19 mouse cellular contexts compared by ENCODE assay signal in genomic region chr1:179991660-179992235, GRCm38 (mm10). TPM values are rescaled to one million over a fixed set of nuclear protein-coding genes. Genes with fewer than 3 reads are reported as not detected.
DNase-seq lines count a peak whose midpoint lies in the region; ATAC-seq and TF ChIP-seq lines count a peak whose summit lies in the region.
"Had no signal": no experiment of that assay in that cellular context is flagged by ENCODE, and none has a peak within 500 bp of the region (broad histone marks: within the 10 kb centered on the region; RNA-seq: fewer than 3 reads in every experiment).

No protein-coding gene starts in this region.

- peaks cover 2% of the 10 kb centered on the region; the same call in 1 of the 2 replicates for H3K4me1 ChIP-seq in liver, adult 2 months (ENCODE audit: control insufficient read depth, insufficient read depth, low read length)
- no peaks in the 10 kb centered on the region for H3K4me1 ChIP-seq in intestine, embryonic 16.5 days (ENCODE audit: control insufficient read depth, insufficient read depth, low read length)
- peaks cover 2% of the 10 kb centered on the region; the same call in 1 of the 2 replicates for H3K4me1 ChIP-seq in forebrain, postnatal 0 days (ENCODE audit: insufficient read depth)
- H3K4me1 ChIP-seq: embryonic facial prominence, embryonic 15.5 days; hindbrain, embryonic 13.5 days; midbrain, embryonic 12.5 days had no signal

- H3ac ChIP-seq in myocyte (ENCODE audit: control insufficient read depth, insufficient read length) = no peak overlapping the region

- 16% methylated on average over 6 of the region's 6 CpGs for WGBS in liver, adult 2 months
- 30% methylated on average over 6 of the region's 6 CpGs for WGBS in intestine, embryonic 16.5 days
- 92% methylated on average over 6 of the region's 6 CpGs for WGBS in forebrain, postnatal 0 days

- DNase-seq in liver, adult 2 months (ENCODE audit: extremely low read depth, low read depth, low spot score) = peak; percentile 76
- no peak for DNase-seq in liver
- peak; percentile 43 for DNase-seq in MN1 (ENCODE audit: low spot score)
- DNase-seq in embryo, embryonic 10.5 days (ENCODE audit: low spot score) = no peak
- no peak for DNase-seq in forebrain, postnatal 0 days
- DNase-seq: adrenal gland, adult 8-10 months; cerebellum, postnatal 25 days; gastrocnemius, postnatal 14 days; heart, adult 11 months; kidney, postnatal 36 days; spleen, adult 18-20 months had no signal

- H3K4me3 ChIP-seq in liver, adult 2 months (ENCODE audit: insufficient read depth, low read depth, low read length) = peak overlapping the region; percentile 20; the same call in 1 of the 2 replicates
- peak overlapping the region; percentile 21; the same call in 1 of the 2 replicates for H3K4me3 ChIP-seq in intestine, embryonic 16.5 days (ENCODE audit: low read length)
- no peak overlapping the region for H3K4me3 ChIP-seq in myocyte
- H3K4me3 ChIP-seq in forebrain, postnatal 0 days (ENCODE audit: low read depth, low read length) = no peak overlapping the region
- H3K4me3 ChIP-seq: embryonic facial prominence, embryonic 15.5 days; hindbrain, embryonic 13.5 days; left cerebral cortex, adult 2 months; midbrain, embryonic 12.5 days had no signal

- H3K27me3 ChIP-seq in liver, adult 2 months (ENCODE audit: control insufficient read depth, insufficient read depth, low read length) = no peaks in the 10 kb centered on the region
- no peaks in the 10 kb centered on the region for H3K27me3 ChIP-seq in intestine, embryonic 16.5 days (replicated peaks; ENCODE audit: control insufficient read depth, insufficient read depth, low read length)
- H3K27me3 ChIP-seq in myocyte (ENCODE audit: control insufficient read depth, insufficient read depth, insufficient read length) = no peaks in the 10 kb centered on the region
- no peaks in the 10 kb centered on the region for H3K27me3 ChIP-seq in forebrain, postnatal 0 days (ENCODE audit: insufficient read depth, low read length)
- H3K27me3 ChIP-seq: embryonic facial prominence, embryonic 15.5 days; hindbrain, embryonic 13.5 days; midbrain, embryonic 12.5 days had no signal

- H3K9ac ChIP-seq in liver, adult 2 months (ENCODE audit: low read depth, low read length) = peak overlapping the region; percentile 42; the same call in 1 of the 2 replicates
- no peak overlapping the region for H3K9ac ChIP-seq in intestine, embryonic 16.5 days (ENCODE audit: low read depth, low read length)
- no peak overlapping the region for H3K9ac ChIP-seq in forebrain, postnatal 0 days
- H3K9ac ChIP-seq: embryonic facial prominence, embryonic 15.5 days; hindbrain, embryonic 13.5 days; midbrain, embryonic 12.5 days had no signal

- H3K4me2 ChIP-seq in intestine, embryonic 16.5 days (ENCODE audit: low read depth, low read length) = peak overlapping the region; percentile 17; the same call in 1 of the 2 replicates
- H3K4me2 ChIP-seq in myocyte (ENCODE audit: low read depth) = peak overlapping the region; percentile 69
- no peak overlapping the region for H3K4me2 ChIP-seq in forebrain, postnatal 0 days (ENCODE audit: low read depth)
- H3K4me2 ChIP-seq: embryonic facial prominence, embryonic 15.5 days; hindbrain, embryonic 13.5 days; midbrain, embryonic 12.5 days had no signal

- ATAC-seq in intestine, embryonic 16.5 days = peak; percentile 94
- ATAC-seq in forebrain, postnatal 0 days = no peak
- ATAC-seq: activated CD4-positive, CD25-positive, alpha-beta regulatory T cell, adult 4 months; forebrain, embryonic 14.5 days had no signal

- H3K9me3 ChIP-seq in intestine, embryonic 16.5 days (ENCODE audit: control insufficient read depth, low read length) = no peaks in the 10 kb centered on the region
- H3K9me3 ChIP-seq in forebrain, postnatal 0 days (ENCODE audit: low read length) = no peaks in the 10 kb centered on the region
- H3K9me3 ChIP-seq: embryonic facial prominence, embryonic 15.5 days; hindbrain, embryonic 13.5 days; midbrain, embryonic 12.5 days had no signal

- peak overlapping the region; percentile 31; the same call in 1 of the 2 replicates for H3K27ac ChIP-seq in liver, adult 2 months (replicated peaks; ENCODE audit: insufficient read depth, low read depth, low read length)
- H3K27ac ChIP-seq in intestine, embryonic 16.5 days (ENCODE audit: low read length) = no peak overlapping the region
- no peak overlapping the region for H3K27ac ChIP-seq in forebrain, postnatal 0 days (ENCODE audit: low read depth, low read length)
- H3K27ac ChIP-seq: embryonic facial prominence, embryonic 15.5 days; hindbrain, embryonic 13.5 days; left cerebral cortex, adult 2 months; midbrain, embryonic 12.5 days had no signal

- peaks cover 9% of the 10 kb centered on the region for H3K79me2 ChIP-seq in liver, adult 2 months (ENCODE audit: control insufficient read depth, insufficient read depth, low read length)
- H3K79me2 ChIP-seq in myocyte (ENCODE audit: control insufficient read depth, insufficient read depth) = peaks cover 85% of the 10 kb centered on the region

- no peaks in the 10 kb centered on the region for H3K36me3 ChIP-seq in liver, adult 2 months (ENCODE audit: control insufficient read depth, insufficient read depth, low read length)
- no peaks in the 10 kb centered on the region for H3K36me3 ChIP-seq in intestine, embryonic 16.5 days (ENCODE audit: control insufficient read depth, insufficient read depth, low read length)
- no peaks in the 10 kb centered on the region for H3K36me3 ChIP-seq in myocyte (ENCODE audit: control insufficient read depth, insufficient read depth)
- no peaks in the 10 kb centered on the region for H3K36me3 ChIP-seq in forebrain, postnatal 0 days (ENCODE audit: insufficient read depth)
- H3K36me3 ChIP-seq: embryonic facial prominence, embryonic 15.5 days; hindbrain, embryonic 13.5 days; midbrain, embryonic 12.5 days had no signal

- TF ChIP-seq POLR2A in liver, adult 2 months (IDR thresholded peaks at IDR 0.05; ENCODE audit: extremely low read depth, insufficient read depth, low read length) = no peak
- no peak for TF ChIP-seq POLR2A in myocyte (IDR thresholded peaks at IDR 0.05; ENCODE audit: insufficient read length, low read depth)

- TF ChIP-seq CTCF in liver, adult 2 months (IDR thresholded peaks at IDR 0.05; ENCODE audit: low read depth, low read length) = peak; percentile 25; the same call in 1 of the 2 replicates
- no peak for TF ChIP-seq CTCF in forebrain, postnatal 0 days (IDR thresholded peaks at IDR 0.05; ENCODE audit: low read depth)

TF ChIP-seq in myocyte, 11 proteins besides CTCF, POLR2A, EP300 and RAD21:
- TF ChIP-seq TCF12 (IDR thresholded peaks at IDR 0.05; ENCODE audit: insufficient read depth, poor library complexity, severe bottlenecking) (no peak), POLR2AphosphoS2 (IDR thresholded peaks at IDR 0.05; ENCODE audit: insufficient read length, low read depth) (no peak), REST (IDR thresholded peaks at IDR 0.05; ENCODE audit: insufficient read depth, insufficient read length) (no peak), CEBPB (IDR thresholded peaks at IDR 0.05; ENCODE audit: insufficient read depth, poor library complexity, severe bottlenecking) (no peak), SRF (IDR thresholded peaks at IDR 0.05; ENCODE audit: control insufficient read depth, insufficient read length, low read depth) (no peak), E2F4 (IDR thresholded peaks at IDR 0.05; ENCODE audit: insufficient read depth) (no peak), MYOG (IDR thresholded peaks at IDR 0.05; ENCODE audit: control insufficient read depth in 1 of 3, insufficient read depth in 1 of 3, insufficient read length in 2 of 3, low read depth in 2 of 3) (no peak), MYOD1 (IDR thresholded peaks at IDR 0.05; ENCODE audit: control insufficient read depth in 1 of 3, insufficient read length in 2 of 3, low read depth in 2 of 3) (no peak), USF1 (IDR thresholded peaks at IDR 0.05; ENCODE audit: low read depth) (no peak), TCF3 (IDR thresholded peaks at IDR 0.05; ENCODE audit: insufficient read length, low read depth) (no peak), MAX (IDR thresholded peaks at IDR 0.05; ENCODE audit: low read depth) (no peak)

RNA-seq across cellular contexts. Expression of gene Cdc42bpa, which starts 31.5 kb away (rescaled TPM):
- total RNA-seq in liver, adult 2 months (2014; rRNA removed) = 23.3 and 24.7 TPM in 2 replicates
- polyA plus RNA-seq in liver, adult 2 months (2012; rRNA removed) = 4.3 and 7.0 TPM in 2 replicates
- polyA plus RNA-seq in intestine, embryonic 16.5 days (2015; fragmentation: Nextera tagmentation; extraction: Ambion mirVana) = 8.2 and 8.6 TPM in 2 replicates
- polyA plus RNA-seq in myocyte (2012; fragmentation: generic; extraction: Trizol) = 14.3 TPM
- 92.9 and 111 TPM in 2 replicates for total RNA-seq in forebrain, postnatal 0 days (2014; rRNA removed)
- 14.0 and 25.2 TPM in 2 replicates for polyA plus RNA-seq in forebrain, postnatal 0 days (2015; fragmentation: Nextera tagmentation; extraction: Ambion mirVana)

Comparison
In these comparisons a context has a peak if more than half of its experiments do, and no peak if none do; other contexts are left out.
1. DNase-seq: peak in liver, adult 2 months (single experiment) and MN1 (single experiment); none in liver (single experiment), embryo, embryonic 10.5 days (single experiment) and forebrain, postnatal 0 days (single experiment).
2. H3K4me3 ChIP-seq: peak in liver, adult 2 months (single experiment) and intestine, embryonic 16.5 days (single experiment); none in myocyte (single experiment) and forebrain, postnatal 0 days (single experiment).